Mouse (Mus musculus) layer of hippocampus, adult 18-20 months (tissue): ENCODE results near the gene Ap1g2. TPM values are rescaled to one million over a fixed set of nuclear protein-coding genes. Genes with fewer than 3 reads are reported as not detected.

Experiments
- DNase-seq, 2 experiments: peaks; one replicate each; pipeline ENCODE4 v3.0.0; 2022; ENCODE audit warnings: low spot score in 2 of 2
- long read RNA-seq: library from polyadenylated mRNA; stranded (forward); transcript quantifications from one replicate; pipeline ENCODE4 v2.0.0, GENCODE M21; 2021
- total RNA-seq, 2 experiments: library from RNA; stranded (reverse); gene quantifications; 2 replicates each; pipeline ENCODE4 v1.2.3; 2021

Gene Ap1g2
- total RNA-seq = 10 to 100 TPM; 11.3 to 14.9 TPM
- long read RNA-seq, partial matches to known transcripts = 3 of 14 reads
- long read RNA-seq, other reads (novel, unspliced or antisense) = 11 of 14 reads

GRCm38 (mm10) chr14:55105836-55106809 is at the start of gene Ap1g2:
Gene Ap1g2, minus strand, starts transcription at chr14:55106593.
- peak in 1 of 2 experiments; percentile 93 for DNase-seq

GRCm38 (mm10) chr14:55152951-55153481 is 46.6 kb upstream of the Ap1g2 start:
- no peak for DNase-seq

- DNase-seq = no peak
These were observed 45.8 kb upstream of the Ap1g2 start for GRCm38 (mm10) chr14:55152174-55152573.

- no peak for DNase-seq
These were observed 44.6 kb upstream of the Ap1g2 start for GRCm38 (mm10) chr14:55150985-55151384.

GRCm38 (mm10) chr14:55149041-55149440 is 42.6 kb upstream of the Ap1g2 start:
- DNase-seq = peak in 1 of 2 experiments; percentile 43

GRCm38 (mm10) chr14:55148363-55148915 is 42.0 kb upstream of the Ap1g2 start:
- DNase-seq = peak; percentile 71 to 79

- peak in 1 of 2 experiments; percentile 20 for DNase-seq
These were observed 40.5 kb upstream of the Ap1g2 start for GRCm38 (mm10) chr14:55146829-55147401.

GRCm38 (mm10) chr14:55146324-55146723 is 39.9 kb upstream of the Ap1g2 start:
- no peak for DNase-seq

- no peak for DNase-seq
These were observed 32.9 kb upstream of the Ap1g2 start for GRCm38 (mm10) chr14:55139313-55139712.

- DNase-seq = no peak
These were observed 29.3 kb upstream of the Ap1g2 start for GRCm38 (mm10) chr14:55135676-55136075.

- peak in 1 of 2 experiments; percentile 57 for DNase-seq
These were observed 20.1 kb upstream of the Ap1g2 start for GRCm38 (mm10) chr14:55126521-55126920.

- no peak for DNase-seq
These were observed 19.3 kb upstream of the Ap1g2 start for GRCm38 (mm10) chr14:55125711-55126110.

- DNase-seq = no peak
These were observed 16.0 kb upstream of the Ap1g2 start for GRCm38 (mm10) chr14:55122359-55122758.

- DNase-seq = peak in 1 of 2 experiments; percentile 66
These were observed 15.6 kb upstream of the Ap1g2 start for GRCm38 (mm10) chr14:55121947-55122346.

- DNase-seq = no peak
These were observed 13.2 kb upstream of the Ap1g2 start for GRCm38 (mm10) chr14:55119421-55120134.

- DNase-seq = peak in 1 of 2 experiments; percentile 53
These were observed 12.5 kb upstream of the Ap1g2 start for GRCm38 (mm10) chr14:55118852-55119251.

- peak in 1 of 2 experiments; percentile 83 for DNase-seq
These were observed 10.2 kb upstream of the Ap1g2 start, which contains the start of gene Jph4 for GRCm38 (mm10) chr14:55116425-55117200. Gene Jph4, minus strand, starts transcription at chr14:55116935.

- DNase-seq = peak in 1 of 2 experiments; percentile 31
These were observed 9.5 kb upstream of the Ap1g2 start for GRCm38 (mm10) chr14:55115846-55116245.

- peak in 1 of 2 experiments; percentile 70 for DNase-seq
These were observed 8.6 kb upstream of the Ap1g2 start for GRCm38 (mm10) chr14:55114759-55115701.
